Mouse (Mus musculus): ENCODE measurements around the gene Olfr1392. TPM values are rescaled to one million over a fixed set of nuclear protein-coding genes. Genes with fewer than 3 reads are reported as not detected.
"Not testable (repeated sequence)": the region's sequence is repeated elsewhere in the genome, so short reads cannot be mapped to it uniquely, and the experiment has no call there.

Olfr1392 gene
- not detected in 2 replicates for polyA plus RNA-seq (2015; fragmentation: Nextera tagmentation; extraction: Ambion mirVana)

DNA sequence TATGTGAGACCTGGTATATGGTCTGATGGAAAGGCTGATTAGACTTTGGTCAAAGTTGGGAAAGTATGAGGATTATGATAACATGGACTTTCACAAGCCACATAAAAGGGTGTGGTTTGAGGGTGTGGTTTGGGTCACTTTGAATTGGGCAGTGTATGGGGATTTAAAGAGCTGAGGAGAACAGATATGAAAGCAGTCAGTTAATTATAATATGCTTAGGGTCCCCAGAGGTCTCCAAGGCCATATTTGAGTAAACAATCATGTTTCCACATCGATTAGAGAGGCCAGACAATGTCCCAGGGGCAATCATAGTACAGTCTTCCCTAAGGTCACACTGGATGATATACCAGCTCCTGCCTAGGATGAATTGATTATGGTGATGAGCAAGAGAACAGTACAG, at the start of gene Olfr1392:
TSS of gene Olfr1392 (plus strand) at position 301 of the 400 bp plus-strand sequence.
- not testable (repeated sequence) for H3K9ac ChIP-seq; H3K4me1 ChIP-seq (replicated peaks); H3K4me2 ChIP-seq; H3K36me3 ChIP-seq; H3K27ac ChIP-seq (replicated peaks); ATAC-seq (ENCODE audit: low read depth); H3K27me3 ChIP-seq; H3K9me3 ChIP-seq; H3K4me3 ChIP-seq
- 56% methylated on average over 1 of the region's 1 CpGs for WGBS

DNA sequence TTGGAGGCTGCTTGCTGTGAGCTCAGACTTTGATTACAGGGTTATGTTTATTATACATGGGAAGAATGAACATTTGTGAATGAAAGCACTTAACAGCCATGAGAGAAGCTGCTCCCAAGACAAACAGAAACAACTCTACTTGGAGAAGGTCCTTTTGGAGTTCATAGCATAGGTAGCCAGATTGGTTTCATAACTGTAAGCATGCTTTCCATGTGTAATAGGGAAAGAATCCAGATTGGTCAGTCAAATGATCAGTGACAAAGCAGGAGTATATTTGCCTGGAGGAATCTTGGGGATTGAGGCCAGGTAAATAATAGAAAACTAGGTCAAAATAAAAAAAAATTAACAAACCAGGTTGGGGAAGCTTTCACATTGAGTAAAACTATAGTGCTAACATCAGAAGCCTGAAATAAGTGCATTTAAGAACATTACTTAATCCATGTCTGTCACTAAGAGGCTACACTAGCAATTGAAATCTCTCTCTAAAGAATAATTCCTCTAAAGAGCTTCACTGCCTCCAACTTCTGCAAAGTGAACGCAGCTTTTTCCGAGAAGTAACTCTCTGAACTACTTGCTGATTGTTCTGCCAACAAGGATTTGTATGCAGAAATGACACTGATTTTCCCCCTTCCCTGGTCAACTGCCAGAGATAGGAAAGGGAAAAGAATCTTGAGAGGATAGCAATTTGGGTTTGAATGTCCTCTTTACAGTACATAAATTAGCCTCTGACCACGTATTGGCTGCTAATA, 49.4 kb upstream of the Olfr1392 start:
- Histone ChIP-seq H3K4me1 (replicated peaks) (no peaks in the 10 kb centered on the region), H3K4me3 (no peak overlapping the region), H3K9ac (no peak overlapping the region), H3K9me3 (no peaks in the 10 kb centered on the region), H3K4me2 (no peak overlapping the region), H3K27ac (replicated peaks) (no peak overlapping the region), H3K36me3 (no peaks in the 10 kb centered on the region), H3K27me3 (no peaks in the 10 kb centered on the region)
- ATAC-seq (ENCODE audit: low read depth) = no peak
- 71% methylated on average over 3 of the region's 3 CpGs for WGBS

DNA sequence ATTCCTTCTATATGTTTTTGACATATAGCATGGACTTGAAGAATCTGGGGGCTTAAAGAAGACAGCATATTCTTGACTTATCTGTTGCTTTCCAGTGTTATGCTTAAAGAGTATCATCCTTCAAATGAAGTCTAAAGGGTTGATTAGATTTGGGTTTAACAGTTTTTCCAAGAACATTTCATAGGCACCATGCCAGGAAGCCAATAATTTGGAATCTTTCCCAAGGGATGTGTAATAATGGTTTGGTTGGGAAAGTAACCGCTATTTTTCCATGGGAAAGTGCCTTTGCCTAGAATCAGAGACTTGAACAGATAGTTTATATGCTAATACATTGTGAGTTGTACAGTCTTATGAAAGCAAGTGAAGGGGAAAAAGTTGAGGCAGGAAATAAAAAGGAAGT, 48.2 kb upstream of the Olfr1392 start:
- Histone ChIP-seq H3K4me2 (no peak overlapping the region), H3K27ac (replicated peaks) (no peak overlapping the region), H3K9ac (no peak overlapping the region), H3K4me3 (no peak overlapping the region), H3K4me1 (replicated peaks) (no peaks in the 10 kb centered on the region), H3K9me3 (no peaks in the 10 kb centered on the region), H3K27me3 (no peaks in the 10 kb centered on the region), H3K36me3 (no peaks in the 10 kb centered on the region)
- ATAC-seq (ENCODE audit: low read depth) = no peak
- 69% methylated on average over 1 of the region's 1 CpGs for WGBS

DNA sequence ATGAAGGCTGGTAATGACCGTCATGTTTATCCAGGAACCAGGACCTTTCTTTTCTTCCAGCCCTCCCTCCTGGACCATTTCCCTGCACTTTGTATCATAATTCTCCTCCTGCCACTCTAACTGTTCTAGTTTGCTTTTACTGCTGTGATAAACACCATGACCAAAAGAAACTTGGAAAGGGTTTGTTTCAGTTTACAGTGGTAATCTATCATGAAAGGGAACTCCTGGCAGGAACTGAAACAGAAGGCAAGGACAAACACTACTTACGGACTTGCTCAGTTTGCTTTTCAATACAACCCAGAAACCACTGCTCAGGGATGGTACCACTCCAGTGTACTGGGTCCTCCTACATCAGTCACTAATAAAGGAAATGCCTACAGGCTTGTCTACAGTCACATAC, 47.5 kb upstream of the Olfr1392 start:
- ATAC-seq (ENCODE audit: low read depth) = no peak
- Histone ChIP-seq H3K27me3 (no peaks in the 10 kb centered on the region), H3K9me3 (no peaks in the 10 kb centered on the region), H3K4me2 (no peak overlapping the region), H3K9ac (no peak overlapping the region), H3K4me3 (no peak overlapping the region), H3K36me3 (no peaks in the 10 kb centered on the region), H3K4me1 (replicated peaks) (no peaks in the 10 kb centered on the region), H3K27ac (replicated peaks) (no peak overlapping the region)
- 62% methylated on average over 2 of the region's 2 CpGs for WGBS

DNA sequence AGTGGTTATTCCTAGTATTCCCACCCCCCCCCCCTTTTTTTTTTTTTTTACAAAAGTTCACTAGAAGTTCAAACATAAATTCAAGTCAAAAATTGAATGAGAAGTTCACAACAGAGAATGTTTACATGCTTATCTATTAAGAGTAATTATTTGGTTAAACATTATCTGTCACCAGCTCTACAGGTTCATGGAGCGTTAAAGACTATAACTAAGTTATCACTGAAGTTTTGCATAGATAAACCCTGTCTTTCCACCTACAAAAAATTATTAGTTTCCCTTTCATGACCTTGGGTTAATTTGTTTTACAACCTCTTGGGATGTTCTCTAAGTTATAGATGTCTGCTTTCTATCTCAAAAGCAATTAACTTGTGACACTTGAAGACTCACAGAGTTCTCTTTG, 44.8 kb upstream of the Olfr1392 start:
- H3K9me3 ChIP-seq = no peaks in the 10 kb centered on the region

DNA sequence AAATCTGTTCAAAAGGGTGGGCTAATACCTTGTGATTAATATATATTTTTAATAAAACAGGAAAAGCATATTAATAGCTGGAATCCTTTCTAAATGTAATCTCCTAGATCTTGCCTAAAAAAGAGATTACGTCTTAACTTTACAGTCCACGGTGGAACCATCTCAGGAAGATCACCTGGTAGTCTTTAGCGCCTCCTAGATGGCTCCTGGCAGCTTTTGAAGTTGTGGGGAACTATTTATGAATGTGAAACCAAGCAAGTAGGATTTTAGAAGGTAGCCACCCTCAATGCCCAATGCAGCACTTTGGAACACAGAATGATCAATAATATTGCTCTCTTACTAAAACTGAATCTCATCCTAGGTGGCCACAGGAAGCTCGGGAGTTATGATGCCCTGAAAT, 44.2 kb upstream of the Olfr1392 start:
- H3K9ac ChIP-seq = no peak overlapping the region
- ATAC-seq (ENCODE audit: low read depth) = no peak
- H3K9me3 ChIP-seq = no peaks in the 10 kb centered on the region
- peaks cover 22% of the 10 kb centered on the region for H3K4me1 ChIP-seq (replicated peaks)
- 86% methylated on average over 4 of the region's 4 CpGs for WGBS
- no peak overlapping the region for H3K4me3 ChIP-seq
- no peak overlapping the region for H3K4me2 ChIP-seq
- no peaks in the 10 kb centered on the region for H3K27me3 ChIP-seq
- H3K36me3 ChIP-seq = no peaks in the 10 kb centered on the region
- no peak overlapping the region for H3K27ac ChIP-seq (replicated peaks)

More for the DNA sequence above, 44.8 kb upstream of the Olfr1392 start:
- Histone ChIP-seq H3K4me1 (replicated peaks) (peaks cover 16% of the 10 kb centered on the region), H3K9ac (no peak overlapping the region), H3K27me3 (no peaks in the 10 kb centered on the region), H3K4me3 (no peak overlapping the region), H3K4me2 (no peak overlapping the region), H3K27ac (replicated peaks) (no peak overlapping the region), H3K36me3 (no peaks in the 10 kb centered on the region)
- no peak for ATAC-seq (ENCODE audit: low read depth)
- 88% methylated on average over 1 of the region's 1 CpGs for WGBS

DNA sequence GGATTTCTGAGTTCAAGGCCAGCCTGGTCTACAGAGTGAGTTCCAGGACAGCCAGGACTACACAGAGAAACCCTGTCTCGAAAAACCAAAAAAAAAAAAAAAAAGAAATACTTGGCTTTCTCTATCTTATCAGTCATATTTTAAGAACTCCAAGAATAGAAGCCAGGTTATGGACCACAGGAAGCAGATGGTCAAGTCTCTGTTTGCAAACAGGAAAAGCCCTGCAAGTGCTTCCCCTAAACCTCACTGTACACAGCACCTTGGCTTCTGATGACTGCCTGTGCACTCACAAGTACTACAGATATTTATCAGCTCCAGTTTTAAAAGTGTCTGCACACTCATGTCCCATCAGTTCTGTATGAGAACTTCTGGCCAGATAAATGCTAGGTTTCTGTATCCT, 43.6 kb upstream of the Olfr1392 start:
- H3K9ac ChIP-seq = no peak overlapping the region
- WGBS = 80% methylated on average over 1 of the region's 1 CpGs
- no peaks in the 10 kb centered on the region for H3K27me3 ChIP-seq
- no peaks in the 10 kb centered on the region for H3K36me3 ChIP-seq
- ATAC-seq (ENCODE audit: low read depth) = no peak
- no peak overlapping the region for H3K4me2 ChIP-seq
- no peak overlapping the region for H3K27ac ChIP-seq (replicated peaks)
- no peak overlapping the region for H3K4me3 ChIP-seq
- peaks cover 24% of the 10 kb centered on the region for H3K4me1 ChIP-seq (replicated peaks)
- no peaks in the 10 kb centered on the region for H3K9me3 ChIP-seq

DNA sequence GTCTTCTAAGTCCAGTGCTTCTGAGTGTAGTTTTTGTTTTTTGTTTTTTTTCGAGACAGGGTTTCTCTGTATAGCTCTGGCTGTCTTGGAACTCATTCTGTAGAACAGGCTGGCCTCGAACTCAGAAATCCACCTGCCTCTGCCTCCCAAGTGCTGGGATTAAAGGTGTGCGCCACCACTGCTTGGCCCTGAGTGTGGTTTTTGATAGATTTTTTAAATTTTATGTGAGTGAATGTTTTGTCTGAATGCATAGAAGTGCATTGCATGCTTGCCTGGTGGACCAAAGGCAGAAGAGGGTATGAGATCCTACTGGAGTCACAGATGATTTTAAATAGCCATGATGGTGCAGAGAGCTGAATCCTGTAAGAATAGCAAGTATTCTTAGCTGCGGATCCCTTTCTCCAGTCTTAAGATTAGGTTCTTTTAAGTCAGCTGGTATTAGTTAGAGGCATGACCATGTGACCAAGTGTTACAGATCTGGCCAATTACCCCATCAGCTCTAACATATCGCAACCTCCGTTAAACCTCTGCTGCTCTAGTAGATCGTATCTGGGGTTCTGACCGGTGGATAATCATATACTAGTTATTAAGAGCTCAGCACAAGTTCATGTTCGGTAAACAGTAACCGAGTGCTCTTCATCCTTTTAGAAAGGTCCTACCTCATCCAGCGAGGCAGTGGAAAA, 42.0 kb upstream of the Olfr1392 start:
- Histone ChIP-seq H3K4me2 (peak overlapping the region; percentile 63), H3K27me3 (no peaks in the 10 kb centered on the region), H3K9me3 (no peaks in the 10 kb centered on the region), H3K4me3 (peak overlapping the region; percentile 54), H3K9ac (peak overlapping the region; percentile 76), H3K36me3 (no peaks in the 10 kb centered on the region; the same call in 1 of the 2 replicates), H3K27ac (replicated peaks) (peak overlapping the region; percentile 92), H3K4me1 (replicated peaks) (peaks cover 33% of the 10 kb centered on the region)
- peak; percentile 7; the same call in 1 of the 2 replicates for ATAC-seq (ENCODE audit: low read depth)
- 23% methylated on average over 11 of the region's 11 CpGs for WGBS

DNA sequence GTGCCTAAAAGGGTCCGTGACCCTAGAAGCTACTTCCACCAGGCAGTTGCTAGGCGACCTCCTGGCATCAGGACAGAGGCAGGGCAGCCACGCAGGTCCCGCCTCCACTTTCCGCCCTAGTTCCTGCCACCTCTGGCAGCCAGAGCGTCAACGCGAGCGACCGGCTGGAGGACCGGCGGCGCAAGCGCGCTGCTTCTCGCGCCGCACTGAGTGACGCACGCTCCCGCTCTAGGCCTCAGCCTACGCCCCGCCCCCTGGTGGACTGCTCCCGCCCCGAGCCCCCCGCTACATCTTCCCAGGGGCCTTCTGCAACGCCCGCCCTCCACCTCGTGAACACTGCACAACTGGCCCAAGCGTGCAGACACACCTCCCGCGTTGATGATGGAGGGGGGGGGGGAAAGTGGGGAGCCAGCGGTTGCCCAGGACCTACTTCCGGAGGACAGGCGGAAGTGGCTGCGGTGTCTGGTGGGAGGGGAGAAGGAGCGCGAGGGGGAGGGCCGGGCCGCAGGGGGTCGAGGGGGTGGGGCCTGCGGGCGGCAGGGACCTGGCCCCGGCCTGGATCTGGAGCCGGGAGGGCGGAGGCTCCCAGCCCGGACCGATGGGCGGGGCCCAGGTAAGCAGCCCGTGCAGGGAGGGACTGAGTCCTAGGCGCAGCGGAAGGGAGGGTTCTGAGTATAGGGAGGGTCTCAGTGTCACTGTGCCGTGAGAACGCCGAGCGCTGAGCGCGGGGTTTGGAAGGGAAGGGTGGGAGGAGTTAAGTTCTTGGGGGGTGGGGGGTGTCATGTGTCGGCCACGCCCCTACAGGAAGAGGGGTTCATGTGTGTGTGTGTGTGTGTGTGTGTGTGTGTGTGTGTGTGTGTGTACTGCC, 41.1 kb upstream of the Olfr1392 start, which contains the start of gene Mgat1:
TSS of gene Mgat1 (plus strand) at position 465 of the 868 bp plus-strand sequence.
- H3K9ac ChIP-seq = peak within 1 kb of the TSS; percentile 76
- peak; percentile 98 for ATAC-seq (ENCODE audit: low read depth)
- H3K36me3 ChIP-seq = no peaks in the 10 kb centered on the region; the same call in 1 of the 2 replicates
- peaks cover 33% of the 10 kb centered on the region for H3K4me1 ChIP-seq (replicated peaks)
- no peaks in the 10 kb centered on the region for H3K27me3 ChIP-seq
- H3K27ac ChIP-seq (replicated peaks) = peak within 1 kb of the TSS; percentile 92
- peak within 1 kb of the TSS; percentile 63 for H3K4me2 ChIP-seq
- H3K4me3 ChIP-seq = peak within 1 kb of the TSS; percentile 54
- under 1% methylated on average over 53 of the region's 60 CpGs for WGBS
- H3K9me3 ChIP-seq = no peaks in the 10 kb centered on the region

DNA sequence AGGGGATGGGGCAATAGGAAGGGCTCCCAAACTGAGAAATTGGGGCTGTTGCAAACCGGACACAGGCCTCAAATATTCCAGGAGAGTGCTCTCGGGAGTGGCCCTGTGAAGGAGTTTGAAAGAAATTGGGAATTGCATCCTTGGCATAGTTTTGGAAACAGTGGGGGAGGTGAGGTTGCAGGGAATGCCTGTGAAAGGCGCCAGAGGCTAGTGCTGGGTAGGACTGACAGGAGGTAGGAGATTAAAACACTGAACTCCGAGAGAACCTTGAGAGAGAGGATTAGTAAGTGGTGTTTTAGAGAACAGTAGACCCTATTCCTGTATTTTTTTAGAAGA, 40.5 kb upstream of the Olfr1392 start:
- peak; percentile 2 for ATAC-seq (ENCODE audit: low read depth)
- no peaks in the 10 kb centered on the region for H3K9me3 ChIP-seq

DNA sequence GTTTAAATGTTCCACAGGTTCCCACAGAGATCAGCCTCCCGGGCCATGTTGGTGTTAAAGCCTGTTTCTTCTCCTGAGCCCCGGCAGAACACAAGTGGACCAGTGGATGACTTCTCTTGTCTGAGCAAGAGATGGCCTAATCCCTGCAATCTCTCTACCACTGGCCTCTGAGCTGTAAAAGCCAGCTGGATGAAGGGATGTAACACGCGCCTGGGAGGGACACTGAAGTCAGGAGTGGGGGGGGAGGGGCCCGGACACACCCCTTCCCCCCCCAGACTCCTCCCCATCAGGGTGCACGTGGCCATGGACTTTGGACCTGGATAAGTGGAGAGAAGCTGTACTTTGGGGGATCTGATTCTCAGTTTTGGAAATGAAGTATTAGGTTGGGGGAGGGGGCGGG, 39.9 kb upstream of the Olfr1392 start:
- H3K36me3 ChIP-seq = no peaks in the 10 kb centered on the region; the same call in 1 of the 2 replicates
- no peak for ATAC-seq (ENCODE audit: low read depth)
- H3K4me2 ChIP-seq = peak overlapping the region; percentile 63
- H3K4me3 ChIP-seq = peak overlapping the region; percentile 54
- H3K27me3 ChIP-seq = no peaks in the 10 kb centered on the region
- 25% methylated on average over 7 of the region's 7 CpGs for WGBS
- H3K9me3 ChIP-seq = no peaks in the 10 kb centered on the region
- peak overlapping the region; percentile 76 for H3K9ac ChIP-seq
- peaks cover 43% of the 10 kb centered on the region for H3K4me1 ChIP-seq (replicated peaks)
- H3K27ac ChIP-seq (replicated peaks) = peak overlapping the region; percentile 92; the same call in 1 of the 2 replicates

More for the DNA sequence above, 40.5 kb upstream of the Olfr1392 start:
- H3K36me3 ChIP-seq = no peaks in the 10 kb centered on the region; the same call in 1 of the 2 replicates
- peak overlapping the region; percentile 63 for H3K4me2 ChIP-seq
- H3K9ac ChIP-seq = peak overlapping the region; percentile 76
- H3K4me1 ChIP-seq (replicated peaks) = peaks cover 37% of the 10 kb centered on the region
- 1% methylated on average over 4 of the region's 4 CpGs for WGBS
- H3K4me3 ChIP-seq = peak overlapping the region; percentile 54
- no peaks in the 10 kb centered on the region for H3K27me3 ChIP-seq
- H3K27ac ChIP-seq (replicated peaks) = peak overlapping the region; percentile 92

Data from neural tube, embryonic 13.5 days (tissue).